Mouse (Mus musculus): ENCODE data around the gene Clmp. TPM values are rescaled to one million over a fixed set of nuclear protein-coding genes. Genes with fewer than 3 reads are reported as not detected.

Clmp gene
- polyA plus RNA-seq, 1 experiment from 2014 or later: 45.8 TPM

DNA sequence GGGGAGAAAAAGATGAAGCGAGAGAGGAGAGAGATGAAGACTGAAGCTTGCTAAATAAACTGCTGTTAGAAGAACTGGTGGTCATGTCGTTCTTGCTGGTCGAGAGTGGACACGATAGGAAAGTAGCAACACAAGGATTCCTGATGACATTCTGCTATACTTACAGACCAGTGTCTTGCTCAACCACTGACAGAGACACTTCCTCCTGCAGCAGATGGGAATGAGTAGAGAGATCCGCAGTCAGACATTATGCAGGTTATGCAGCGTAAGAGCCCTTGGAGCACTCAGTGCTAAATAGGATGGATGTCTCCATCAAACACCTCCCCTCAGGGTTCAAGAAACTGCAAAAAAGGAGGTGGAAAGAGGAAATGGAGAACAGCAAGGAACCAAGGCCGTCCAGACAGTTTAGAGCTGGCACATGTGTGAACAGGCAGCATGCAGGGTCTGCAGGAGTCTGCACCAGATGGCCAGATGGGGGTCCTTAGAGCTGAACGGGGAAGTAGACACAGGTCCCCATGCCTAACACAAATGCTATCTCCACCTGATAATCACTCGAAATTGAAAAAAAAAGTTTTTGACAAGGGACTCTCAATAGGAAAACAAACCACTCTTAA, 19.5 kb upstream of the Clmp start:
- 80% methylated on average over 9 of the region's 9 CpGs for whole genome bisulfite sequencing
- Histone ChIP-seq H3K4me2 (replicated peaks) (no peak overlapping the region), H3K36me3 (no peaks in the 10 kb centered on the region), H3K9me3 (no peaks in the 10 kb centered on the region), H3K27me3 (no peaks in the 10 kb centered on the region), H3K4me1 (replicated peaks) (peaks cover 6% of the 10 kb centered on the region), H3K27ac (no peak overlapping the region), H3K9ac (replicated peaks) (no peak overlapping the region), H3K4me3 (replicated peaks) (no peak overlapping the region)
- no peak for ATAC-seq

DNA sequence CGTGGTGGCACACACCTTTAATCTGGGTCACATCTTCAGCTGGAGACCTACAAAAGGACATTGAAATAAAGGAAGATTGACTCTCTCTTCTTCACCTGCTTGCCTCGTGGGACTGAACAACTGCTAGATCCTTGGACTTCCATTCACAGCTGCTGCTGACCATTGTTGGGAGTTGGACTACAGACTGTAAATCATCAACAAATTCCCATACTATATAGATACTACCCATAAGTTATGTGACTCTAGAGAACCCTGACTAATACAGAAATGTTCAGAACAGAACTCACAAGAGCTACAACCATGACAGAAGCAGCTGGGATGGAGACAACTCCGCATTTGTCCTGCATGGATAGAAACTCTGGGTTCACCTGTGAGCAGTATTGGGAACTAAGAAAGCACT, 15.4 kb upstream of the Clmp start, which contains the start of gene Gm21915:
TSS of gene Gm21915 (plus strand) at position 301 of the 400 bp plus-strand sequence.
- no peak within 1 kb of the TSS for H3K4me2 ChIP-seq (replicated peaks)
- no peak for ATAC-seq
- H3K27me3 ChIP-seq: no peaks in the 10 kb centered on the region
- H3K4me1 ChIP-seq (replicated peaks): peaks cover 16% of the 10 kb centered on the region
- peak within 1 kb of the TSS; percentile 48 for H3K27ac ChIP-seq
- no peak within 1 kb of the TSS for H3K4me3 ChIP-seq (replicated peaks)
- no peak within 1 kb of the TSS for H3K9ac ChIP-seq (replicated peaks)
- H3K9me3 ChIP-seq: no peaks in the 10 kb centered on the region
- H3K36me3 ChIP-seq: no peaks in the 10 kb centered on the region
- WGBS: 93% methylated on average over 3 of the region's 3 CpGs

GRCm38 (mm10) chr9:40671323-40671930, 14.3 kb upstream of the Clmp start:
- Histone ChIP-seq H3K27ac (peak overlapping the region; percentile 48), H3K4me1 (replicated peaks) (peaks cover 13% of the 10 kb centered on the region), H3K4me3 (replicated peaks) (no peak overlapping the region), H3K27me3 (no peaks in the 10 kb centered on the region), H3K9ac (replicated peaks) (no peak overlapping the region), H3K36me3 (no peaks in the 10 kb centered on the region), H3K9me3 (no peaks in the 10 kb centered on the region), H3K4me2 (replicated peaks) (no peak overlapping the region)
- peak; percentile 87 for ATAC-seq
- 17% methylated on average over 4 of the region's 4 CpGs for WGBS

DNA sequence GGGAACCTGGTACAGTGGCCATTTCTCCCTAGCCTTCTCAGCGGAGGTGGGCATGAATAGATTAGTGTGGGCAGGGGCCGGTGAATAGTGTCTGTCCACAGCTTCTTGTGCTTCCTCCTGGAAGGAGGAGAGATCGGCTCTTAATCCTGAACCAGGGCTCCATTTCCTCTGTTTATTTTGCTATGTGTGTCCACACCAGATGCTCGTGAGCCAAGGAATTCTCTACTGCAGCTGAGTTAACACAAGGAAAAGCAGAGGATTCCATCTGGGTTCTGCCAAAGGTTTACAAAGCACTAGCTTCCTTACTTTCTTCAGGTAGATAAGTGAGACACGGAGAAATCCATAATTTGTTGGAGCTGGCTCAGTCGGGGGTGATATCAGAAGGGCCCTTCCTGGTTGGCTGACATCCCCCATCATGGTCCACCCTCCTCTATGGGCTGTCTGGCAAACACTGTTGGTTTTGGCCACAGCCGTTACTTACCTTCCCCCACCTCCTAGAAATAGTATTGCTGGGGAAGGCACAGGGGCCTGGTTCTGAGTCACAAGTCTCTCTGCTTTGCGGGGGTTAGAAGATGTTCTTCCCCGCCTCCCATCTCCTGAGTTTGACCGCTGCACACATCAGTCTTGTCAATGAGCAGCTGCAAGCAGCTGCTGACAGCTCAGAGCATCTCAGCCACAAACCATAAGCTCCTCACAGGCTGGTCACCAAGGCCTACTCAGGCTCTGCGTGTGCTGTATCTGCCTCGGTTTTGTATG, 10.4 kb upstream of the Clmp start:
- H3K4me1 ChIP-seq (replicated peaks): peaks cover 13% of the 10 kb centered on the region
- no peaks in the 10 kb centered on the region for H3K36me3 ChIP-seq
- no peaks in the 10 kb centered on the region for H3K9me3 ChIP-seq
- H3K4me3 ChIP-seq (replicated peaks): no peak overlapping the region
- H3K9ac ChIP-seq (replicated peaks): no peak overlapping the region
- 81% methylated on average over 12 of the region's 12 CpGs for WGBS
- H3K4me2 ChIP-seq (replicated peaks): no peak overlapping the region
- no peak for ATAC-seq
- no peak overlapping the region for H3K27ac ChIP-seq
- no peaks in the 10 kb centered on the region for H3K27me3 ChIP-seq

DNA sequence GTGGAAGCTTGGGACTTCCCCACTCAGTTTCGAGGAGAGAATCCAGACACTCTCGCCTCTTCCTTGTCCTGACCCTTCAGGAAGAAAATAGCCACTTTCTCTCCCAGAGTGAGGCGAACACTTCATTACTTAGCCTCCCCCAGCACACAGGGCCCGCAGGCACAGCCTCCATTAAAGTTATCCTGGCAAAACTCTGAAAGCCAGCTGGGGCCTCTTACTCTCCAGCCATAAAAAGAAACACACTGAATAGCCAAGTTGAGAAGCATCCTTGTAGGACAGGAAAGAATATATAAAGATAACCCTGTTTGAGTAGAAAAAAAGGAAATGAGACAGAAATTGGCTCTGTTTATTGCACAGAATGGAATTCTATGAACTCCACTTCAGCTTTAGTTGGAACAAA, 7.1 kb upstream of the Clmp start:
- Histone ChIP-seq H3K4me1 (replicated peaks) (no peaks in the 10 kb centered on the region), H3K36me3 (no peaks in the 10 kb centered on the region), H3K27ac (no peak overlapping the region), H3K9me3 (no peaks in the 10 kb centered on the region), H3K27me3 (no peaks in the 10 kb centered on the region), H3K4me3 (replicated peaks) (no peak overlapping the region), H3K4me2 (replicated peaks) (no peak overlapping the region), H3K9ac (replicated peaks) (no peak overlapping the region)
- ATAC-seq: no peak
- WGBS: 84% methylated on average over 4 of the region's 4 CpGs

- Histone ChIP-seq H3K27ac (peak overlapping the region; percentile 94), H3K4me2 (replicated peaks) (peak overlapping the region; percentile 86), H3K9me3 (no peaks in the 10 kb centered on the region), H3K9ac (replicated peaks) (peak overlapping the region; percentile 94), H3K4me1 (replicated peaks) (peaks cover 37% of the 10 kb centered on the region), H3K27me3 (peaks cover 10% of the 10 kb centered on the region; the same call in 1 of the 2 replicates), H3K4me3 (replicated peaks) (peak overlapping the region; percentile 81), H3K36me3 (no peaks in the 10 kb centered on the region)
- whole genome bisulfite sequencing: under 1% methylated on average over 23 of the region's 23 CpGs
- ATAC-seq: peak; percentile 73
Observed at GRCm38 (mm10) chr9:40686421-40686899, 698 bp downstream of the Clmp start.

GRCm38 (mm10) chr9:40687053-40687452, 1.3 kb downstream of the Clmp start:
- ATAC-seq: no peak; the same call in 1 of the 2 replicates
- 40% methylated on average over 5 of the region's 5 CpGs for WGBS
- Histone ChIP-seq H3K27me3 (peaks cover 10% of the 10 kb centered on the region; the same call in 1 of the 2 replicates), H3K27ac (peak overlapping the region; percentile 94), H3K9ac (replicated peaks) (peak overlapping the region; percentile 94), H3K36me3 (no peaks in the 10 kb centered on the region), H3K9me3 (no peaks in the 10 kb centered on the region), H3K4me3 (replicated peaks) (peak overlapping the region; percentile 81), H3K4me1 (replicated peaks) (peaks cover 37% of the 10 kb centered on the region), H3K4me2 (replicated peaks) (peak overlapping the region; percentile 86)

GRCm38 (mm10) chr9:40687553-40687952, 1.8 kb downstream of the Clmp start:
- Histone ChIP-seq H3K4me2 (replicated peaks) (peak overlapping the region; percentile 86), H3K27me3 (peaks cover 10% of the 10 kb centered on the region; the same call in 1 of the 2 replicates), H3K4me1 (replicated peaks) (peaks cover 39% of the 10 kb centered on the region), H3K27ac (peak overlapping the region; percentile 94; the same call in 1 of the 2 replicates), H3K36me3 (no peaks in the 10 kb centered on the region), H3K9me3 (no peaks in the 10 kb centered on the region), H3K4me3 (replicated peaks) (peak overlapping the region; percentile 81), H3K9ac (replicated peaks) (peak overlapping the region; percentile 94)
- ATAC-seq: no peak
- WGBS: 56% methylated on average over 3 of the region's 3 CpGs

DNA sequence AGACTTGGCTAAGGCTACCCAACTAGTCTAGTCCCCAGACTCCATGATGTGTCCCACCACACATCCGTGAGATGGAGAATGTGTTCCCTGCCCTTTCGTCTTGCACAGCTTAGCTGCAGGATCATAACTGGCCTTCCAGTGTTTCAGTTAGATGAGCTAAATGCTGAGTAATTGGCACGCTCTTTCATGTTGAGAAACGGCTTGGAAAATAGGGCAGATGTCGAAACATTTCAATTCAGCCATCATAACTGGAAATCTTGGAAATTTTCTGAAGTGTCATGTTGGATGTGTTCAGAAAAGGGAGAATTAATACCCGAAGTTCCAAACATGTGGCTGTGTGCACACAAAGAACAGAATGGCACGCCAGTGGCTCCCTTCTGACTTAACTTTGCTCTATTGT, 4.7 kb downstream of the Clmp start:
- Histone ChIP-seq H3K4me3 (replicated peaks) (no peak overlapping the region), H3K4me1 (replicated peaks) (peaks cover 63% of the 10 kb centered on the region), H3K4me2 (replicated peaks) (no peak overlapping the region), H3K27ac (no peak overlapping the region), H3K9me3 (no peaks in the 10 kb centered on the region), H3K27me3 (peaks cover 4% of the 10 kb centered on the region; the same call in 1 of the 2 replicates), H3K9ac (replicated peaks) (no peak overlapping the region), H3K36me3 (no peaks in the 10 kb centered on the region)
- no peak for ATAC-seq
- 89% methylated on average over 7 of the region's 7 CpGs for WGBS

DNA sequence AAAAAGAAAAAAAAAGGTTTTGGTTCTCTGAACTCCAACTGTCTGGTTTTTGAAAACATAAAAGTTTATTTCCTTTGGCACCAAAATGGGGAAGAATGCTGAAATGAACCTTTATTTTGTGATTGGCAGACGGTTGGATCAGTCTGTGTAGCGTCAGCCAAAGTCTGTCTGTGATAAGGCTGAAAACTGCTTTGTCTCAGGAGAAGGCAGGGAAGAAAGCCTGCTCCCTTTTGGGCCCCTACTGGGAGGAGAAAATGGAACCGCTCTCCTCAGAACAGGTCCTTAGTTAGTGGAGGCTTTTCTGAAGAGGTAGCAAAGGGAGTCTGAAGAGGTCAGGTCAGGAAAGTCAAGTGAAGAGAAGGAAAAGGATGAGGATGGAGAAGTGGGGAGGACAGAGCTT, 7.3 kb downstream of the Clmp start:
- Histone ChIP-seq H3K4me2 (replicated peaks) (peak overlapping the region; percentile 14; the same call in 1 of the 2 replicates), H3K27me3 (no peaks in the 10 kb centered on the region), H3K4me1 (replicated peaks) (peaks cover 50% of the 10 kb centered on the region), H3K4me3 (replicated peaks) (no peak overlapping the region), H3K27ac (peak overlapping the region; percentile 71), H3K36me3 (peaks cover 6% of the 10 kb centered on the region; the same call in 1 of the 2 replicates), H3K9ac (replicated peaks) (no peak overlapping the region), H3K9me3 (no peaks in the 10 kb centered on the region)
- no peak for ATAC-seq
- 20% methylated on average over 3 of the region's 3 CpGs for WGBS

GRCm38 (mm10) chr9:40693768-40694167, 8.0 kb downstream of the Clmp start:
- peak overlapping the region; percentile 71 for H3K27ac ChIP-seq
- H3K9me3 ChIP-seq: no peaks in the 10 kb centered on the region
- H3K9ac ChIP-seq (replicated peaks): no peak overlapping the region; the same call in 1 of the 2 replicates
- H3K27me3 ChIP-seq: no peaks in the 10 kb centered on the region
- H3K4me3 ChIP-seq (replicated peaks): no peak overlapping the region
- peak; percentile 77 for ATAC-seq
- WGBS: 33% methylated on average over 5 of the region's 5 CpGs
- H3K4me1 ChIP-seq (replicated peaks): peaks cover 43% of the 10 kb centered on the region
- peak overlapping the region; percentile 14 for H3K4me2 ChIP-seq (replicated peaks)
- peaks cover 6% of the 10 kb centered on the region; the same call in 1 of the 2 replicates for H3K36me3 ChIP-seq

- H3K27ac ChIP-seq: peak overlapping the region; percentile 71
- H3K9me3 ChIP-seq: no peaks in the 10 kb centered on the region
- H3K9ac ChIP-seq (replicated peaks): no peak overlapping the region
- peaks cover 6% of the 10 kb centered on the region; the same call in 1 of the 2 replicates for H3K36me3 ChIP-seq
- WGBS: 58% methylated on average over 12 of the region's 12 CpGs
- H3K4me2 ChIP-seq (replicated peaks): peak overlapping the region; percentile 16
- H3K4me1 ChIP-seq (replicated peaks): peaks cover 39% of the 10 kb centered on the region
- no peak overlapping the region for H3K4me3 ChIP-seq (replicated peaks)
- peak; percentile 49 for ATAC-seq
- H3K27me3 ChIP-seq: no peaks in the 10 kb centered on the region
Observed at GRCm38 (mm10) chr9:40694284-40694683, 8.5 kb downstream of the Clmp start.

All from midbrain, embryonic 13.5 days (tissue).